Mouse (Mus musculus) naive thymus-derived CD4-positive, alpha-beta T cell, adult 5 months (primary cell): ENCODE results near the gene Hadha. TPM values are rescaled to one million over a fixed set of nuclear protein-coding genes. Genes with fewer than 3 reads are reported as not detected.

Source experiments
- polyA plus RNA-seq: library from polyadenylated mRNA; unstranded; fragments of 100-300 nt; shearing (Covaris generic); gene quantifications from one replicate; pipeline ENCODE4 v1.2.1, GENCODE M21; 2017

Gene Hadha
- 91.2 TPM for polyA plus RNA-seq

DNA sequence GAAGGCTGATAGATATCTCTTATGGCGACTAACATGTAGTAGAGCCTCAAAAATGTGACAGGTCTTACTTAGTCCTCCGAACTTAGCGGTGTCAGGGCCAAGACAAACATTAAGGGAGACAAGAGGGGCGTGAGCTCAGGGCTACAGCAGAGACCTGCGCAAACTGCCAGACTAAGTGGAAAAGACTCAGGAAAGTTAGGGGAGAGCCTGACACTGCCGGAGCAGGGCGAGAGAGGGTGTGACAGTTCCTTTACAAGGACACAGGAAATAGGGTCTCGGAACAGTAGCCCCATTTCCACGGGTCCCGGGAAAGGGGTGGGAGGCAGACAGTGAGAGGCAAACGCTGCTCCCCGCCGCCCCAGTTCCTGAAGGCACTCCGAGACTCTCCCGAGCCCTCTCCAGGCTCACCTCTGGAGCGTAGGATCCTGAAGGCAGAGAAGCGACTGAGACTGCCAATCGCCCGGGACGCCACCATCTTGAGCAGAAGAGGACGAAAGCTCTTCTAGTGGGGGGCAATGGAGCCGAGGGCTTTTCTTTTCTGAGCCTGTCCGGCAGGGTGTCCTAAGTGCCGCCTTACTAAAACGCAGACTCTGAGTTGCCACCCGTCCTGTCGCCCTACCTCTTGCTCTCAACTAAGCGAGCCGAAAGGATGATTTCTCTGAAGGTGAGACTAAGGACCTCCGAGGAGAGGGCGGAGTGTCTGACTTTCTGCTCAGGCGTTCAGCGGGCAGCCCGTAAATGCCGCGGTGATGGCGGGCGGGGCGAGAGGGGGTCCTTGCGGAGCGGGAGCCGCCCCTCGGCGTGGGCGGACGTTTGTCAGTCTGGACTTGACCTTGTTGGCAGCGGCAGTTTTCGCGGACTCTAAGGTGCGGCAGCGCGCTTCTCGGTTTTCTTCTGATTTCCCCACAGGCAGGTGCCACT lies at the start of gene Hadha, which contains the start of gene Hadhb:
Gene Hadha, minus strand, starts transcription at position 689 of the 921 bp plus-strand sequence.
Gene Hadhb, plus strand, starts transcription at position 775 of the 921 bp plus-strand sequence.

DNA sequence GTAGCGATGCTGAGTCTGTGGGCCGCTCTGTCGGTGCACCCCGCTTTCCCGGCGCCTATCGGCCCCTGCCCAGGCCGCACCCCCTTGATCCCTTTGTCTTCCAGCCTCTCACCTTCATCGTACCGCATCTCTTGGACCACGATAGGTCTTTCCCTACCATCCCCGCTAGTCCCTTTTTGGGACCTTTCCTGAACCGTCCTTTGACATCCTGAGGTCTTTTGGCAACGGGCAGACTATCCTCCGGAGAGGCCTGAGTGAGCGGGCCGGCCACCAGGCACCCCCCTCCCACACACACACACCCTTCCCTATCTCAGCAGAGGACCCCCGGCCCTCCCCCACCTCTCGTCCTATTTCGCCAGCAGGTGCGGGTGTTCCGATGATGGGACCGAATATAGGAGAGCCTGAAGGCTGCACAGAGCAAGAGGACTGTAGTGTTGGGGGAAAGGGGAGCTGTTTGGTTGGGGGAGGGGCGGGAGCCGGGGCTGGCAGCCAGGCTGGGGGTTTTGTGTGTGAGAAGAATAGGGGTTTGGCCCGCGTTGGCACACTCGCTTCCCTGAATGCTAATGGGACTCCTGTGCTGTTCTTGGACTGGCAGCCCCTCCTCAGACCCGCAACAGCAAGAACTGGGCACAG lies 49.2 kb downstream of the Hadha start, which contains the start of gene 3110082J24Rik:
Gene 3110082J24Rik, minus strand, starts transcription at position 419 of the 633 bp plus-strand sequence.

DNA sequence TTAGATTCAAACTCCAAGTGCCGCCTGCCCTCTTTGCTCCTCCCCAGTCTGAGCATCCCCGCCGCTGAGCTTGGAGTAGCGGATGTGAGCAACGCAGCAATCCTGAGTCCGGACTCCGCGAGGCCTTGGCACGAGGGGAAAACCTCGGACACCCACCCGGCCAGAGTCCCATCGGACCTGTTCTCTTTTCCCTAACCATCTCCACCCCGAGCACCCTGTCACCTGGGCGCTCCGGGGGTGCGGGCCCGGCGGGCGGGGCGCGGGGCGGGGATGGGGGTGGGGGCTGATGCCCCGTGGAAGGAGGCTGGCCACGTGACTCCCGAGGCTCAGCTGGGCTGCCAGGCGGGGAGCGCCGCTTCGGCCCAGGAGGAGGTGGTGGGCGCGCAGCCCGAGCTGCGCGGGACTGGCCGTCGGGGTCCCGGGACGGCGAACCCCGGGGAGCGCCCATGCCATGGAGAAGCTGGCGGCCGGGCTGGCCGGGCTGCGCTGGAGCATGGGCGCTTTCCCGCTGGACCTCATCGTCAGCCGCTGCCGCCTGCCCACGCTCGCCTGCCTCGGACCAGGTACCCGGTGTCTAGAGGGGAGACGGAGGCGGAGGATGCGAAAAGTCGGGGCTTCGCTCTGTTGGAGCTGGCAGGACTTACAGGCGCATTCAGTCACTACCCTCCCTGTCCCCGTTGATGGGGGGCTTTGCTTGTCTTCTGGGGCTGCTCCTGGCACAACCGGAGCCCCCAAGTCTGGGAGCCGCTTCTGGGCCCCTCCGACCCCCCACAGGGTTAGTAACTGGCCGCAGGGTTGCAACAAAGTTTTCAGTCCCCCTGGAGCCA lies 49.9 kb downstream of the Hadha start, which contains the start of gene Garem2:
Gene Garem2, plus strand, starts transcription at position 321 of the 827 bp plus-strand sequence.

GRCm38 (mm10) chr5:30072825-30073821 lies 81.8 kb downstream of the Hadha start, which contains the start of gene Tyms:
Gene Tyms (minus strand): TSS chr5:30073617.

Other genes starting within 250 kb of the Hadha start
- 0.19 TPM for gene Il6, start 142.0 kb downstream of the Hadha start, polyA plus RNA-seq
- 4.6 TPM for gene Tyms, start 81.5 kb downstream of the Hadha start, polyA plus RNA-seq
- not detected for gene Garem2, start 50.0 kb downstream of the Hadha start, polyA plus RNA-seq
- gene 3110082J24Rik, start 49.1 kb downstream of the Hadha start, polyA plus RNA-seq, result not detected
- 219 TPM for gene Hadhb, start 86 bp upstream of the Hadha start, polyA plus RNA-seq
- gene Adgrf3, start 50.6 kb upstream of the Hadha start, polyA plus RNA-seq, result not detected
- 21.6 TPM for gene Selenoi, start 77.4 kb upstream of the Hadha start, polyA plus RNA-seq
- 6.1 TPM for gene Drc1, start 126.2 kb upstream of the Hadha start, polyA plus RNA-seq